Mouse (Mus musculus): ENCODE measurements around the gene Gm5148.

GRCm38 (mm10) chr3:37692945-37693344 is 31.3 kb downstream of the Gm5148 start:
- TF ChIP-seq CTCF (IDR thresholded peaks at IDR 0.05), result no peak
- TF ChIP-seq EP300 (IDR thresholded peaks at IDR 0.05), result no peak

All from lung, postnatal 0 days (tissue).